Mouse (Mus musculus): ENCODE measurements around the gene Zfp53. TPM values are rescaled to one million over a fixed set of nuclear protein-coding genes. Genes with fewer than 3 reads are reported as not detected.

The Zfp53 gene
- polyA plus RNA-seq (2014; fragmentation: Illumina TruSeq; extraction: RNeasy Lipid Tissue Mini Kit (QIAGEN cat#74804); ENCODE audit: low read depth, low replicate concordance), result 4.3 TPM

GRCm38 (mm10) chr17:21488760-21489499, at the start of gene Zfp53:
Gene Zfp53, plus strand, starts transcription at chr17:21488998.

GRCm38 (mm10) chr17:21450138-21450704, 38.6 kb upstream of the Zfp53 start, which contains the start of gene Zfp51:
Gene Zfp51, plus strand, starts transcription at chr17:21450374.

GRCm38 (mm10) chr17:21535096-21536001, 46.6 kb downstream of the Zfp53 start, which contains the start of gene Zfp52:
Gene Zfp52, plus strand, starts transcription at chr17:21535539.

Other genes with a start within 250 kb of the Zfp53 start
- gene Vmn1r235, start 232.6 kb upstream of the Zfp53 start, polyA plus RNA-seq (2014; fragmentation: Illumina TruSeq; extraction: RNeasy Lipid Tissue Mini Kit (QIAGEN cat#74804); ENCODE audit: low read depth, low replicate concordance), result 0.15 TPM
- gene Vmn1r236, start 206.1 kb upstream of the Zfp53 start, polyA plus RNA-seq (2014; fragmentation: Illumina TruSeq; extraction: RNeasy Lipid Tissue Mini Kit (QIAGEN cat#74804); ENCODE audit: low read depth, low replicate concordance), result 0.07 TPM
- not detected for gene Vmn1r237, start 177.1 kb upstream of the Zfp53 start, polyA plus RNA-seq (2014; fragmentation: Illumina TruSeq; extraction: RNeasy Lipid Tissue Mini Kit (QIAGEN cat#74804); ENCODE audit: low read depth, low replicate concordance)
- 13.6 TPM for gene Zfp677, start 105.2 kb upstream of the Zfp53 start, polyA plus RNA-seq (2014; fragmentation: Illumina TruSeq; extraction: RNeasy Lipid Tissue Mini Kit (QIAGEN cat#74804); ENCODE audit: low read depth, low replicate concordance)
- gene Zfp54, start 65.8 kb upstream of the Zfp53 start, polyA plus RNA-seq (2014; fragmentation: Illumina TruSeq; extraction: RNeasy Lipid Tissue Mini Kit (QIAGEN cat#74804); ENCODE audit: low read depth, low replicate concordance), result 54.2 TPM
- 56.0 TPM for gene Zfp51, start 38.6 kb upstream of the Zfp53 start, polyA plus RNA-seq (2014; fragmentation: Illumina TruSeq; extraction: RNeasy Lipid Tissue Mini Kit (QIAGEN cat#74804); ENCODE audit: low read depth, low replicate concordance)
- 4.0 TPM for gene Zfp52, start 46.5 kb downstream of the Zfp53 start, polyA plus RNA-seq (2014; fragmentation: Illumina TruSeq; extraction: RNeasy Lipid Tissue Mini Kit (QIAGEN cat#74804); ENCODE audit: low read depth, low replicate concordance)
- gene Zfp948, start 78.0 kb downstream of the Zfp53 start, polyA plus RNA-seq (2014; fragmentation: Illumina TruSeq; extraction: RNeasy Lipid Tissue Mini Kit (QIAGEN cat#74804); ENCODE audit: low read depth, low replicate concordance), result 5.5 TPM
- 2.4 TPM for gene Zfp983, start 161.6 kb downstream of the Zfp53 start, polyA plus RNA-seq (2014; fragmentation: Illumina TruSeq; extraction: RNeasy Lipid Tissue Mini Kit (QIAGEN cat#74804); ENCODE audit: low read depth, low replicate concordance)
- gene Gm10226, start 202.9 kb downstream of the Zfp53 start, polyA plus RNA-seq (2014; fragmentation: Illumina TruSeq; extraction: RNeasy Lipid Tissue Mini Kit (QIAGEN cat#74804); ENCODE audit: low read depth, low replicate concordance), result 17.7 TPM
- 3.3 TPM for gene Zfp760, start 218.7 kb downstream of the Zfp53 start, polyA plus RNA-seq (2014; fragmentation: Illumina TruSeq; extraction: RNeasy Lipid Tissue Mini Kit (QIAGEN cat#74804); ENCODE audit: low read depth, low replicate concordance)
- gene Zfp229, start 241.8 kb downstream of the Zfp53 start, polyA plus RNA-seq (2014; fragmentation: Illumina TruSeq; extraction: RNeasy Lipid Tissue Mini Kit (QIAGEN cat#74804); ENCODE audit: low read depth, low replicate concordance), result 6.4 TPM